Mouse (Mus musculus) right cerebral cortex, postnatal 25 days (tissue): Measurements from ENCODE around the gene Trim28.

Source experiments
- DNase-seq: peaks from one replicate; pipeline ENCODE4 v3.0.0; 2022

Gene Trim28

GRCm38 (mm10) chr7:13001584-13001983, 2.7 kb downstream of the Trim28 start:
- DNase-seq: no peak

GRCm38 (mm10) chr7:13003380-13003779, 4.5 kb downstream of the Trim28 start:
- no peak for DNase-seq

GRCm38 (mm10) chr7:13006011-13006410, 7.1 kb downstream of the Trim28 start:
- DNase-seq: peak; percentile 35

- no peak for DNase-seq
Observed at GRCm38 (mm10) chr7:13006531-13006930, 7.6 kb downstream of the Trim28 start.

GRCm38 (mm10) chr7:13007341-13008092, 8.6 kb downstream of the Trim28 start:
- DNase-seq: no peak

GRCm38 (mm10) chr7:13009143-13010004, 10.5 kb downstream of the Trim28 start:
- peak; percentile 91 for DNase-seq

- DNase-seq: no peak
Observed at GRCm38 (mm10) chr7:13010005-13010908, 11.3 kb downstream of the Trim28 start, which contains the start of gene Zbtb45. Gene Zbtb45, minus strand, starts transcription at chr7:13010034.

- no peak for DNase-seq
Observed at GRCm38 (mm10) chr7:13013671-13014070, 14.8 kb downstream of the Trim28 start.

GRCm38 (mm10) chr7:13014275-13014839, 15.4 kb downstream of the Trim28 start:
- DNase-seq: no peak

GRCm38 (mm10) chr7:13015217-13015616, 16.3 kb downstream of the Trim28 start:
- DNase-seq: no peak

- no peak for DNase-seq
Observed at GRCm38 (mm10) chr7:13022773-13023535, 24.0 kb downstream of the Trim28 start.

- peak; percentile 97 for DNase-seq
Observed at GRCm38 (mm10) chr7:13023928-13024731, 25.2 kb downstream of the Trim28 start.

GRCm38 (mm10) chr7:13024805-13025204, 25.9 kb downstream of the Trim28 start:
- peak; percentile 84 for DNase-seq

- DNase-seq: no peak
Observed at GRCm38 (mm10) chr7:13025511-13026112, 26.7 kb downstream of the Trim28 start.

GRCm38 (mm10) chr7:13028986-13029385, 30.1 kb downstream of the Trim28 start:
- DNase-seq: no peak

GRCm38 (mm10) chr7:13031069-13031468, 32.2 kb downstream of the Trim28 start:
- no peak for DNase-seq

- DNase-seq: no peak
Observed at GRCm38 (mm10) chr7:13031983-13032382, 33.1 kb downstream of the Trim28 start.

- DNase-seq: no peak
Observed at GRCm38 (mm10) chr7:13032541-13032940, 33.6 kb downstream of the Trim28 start.

GRCm38 (mm10) chr7:13033451-13034147, 34.7 kb downstream of the Trim28 start:
- DNase-seq: no peak
